Mouse (Mus musculus) MEL (cell line): ENCODE measurements around the gene Slc5a2. TPM values are rescaled to one million over a fixed set of nuclear protein-coding genes. Genes with fewer than 3 reads are reported as not detected.
A peak's percentile ranks its signal among the peaks of the same experiment; 100 is the strongest.

Source experiments
- BHLHE40 ChIP-seq: IDR thresholded peaks from 2 replicates; pipeline ENCODE4 v1.6.1; 2012; ENCODE audit warnings: low read depth, mild to moderate bottlenecking, inconsistent platforms, low read length, improper control_type of control experiment, borderline replicate concordance
- CHD2 ChIP-seq: IDR thresholded peaks from 2 replicates; pipeline ENCODE4 v1.6.1; 2011; ENCODE audit warnings: low read length, improper control_type of control experiment
- CTCF ChIP-seq, 3 experiments: IDR thresholded peaks in 2 of 3; conservative IDR thresholded peaks in 1 of 3; 2 replicates each; pipeline ENCODE4 v1.5.1; 2011 to 2012; ENCODE audit warnings: low read length in 3 of 3, low read depth in 2 of 3, mild to moderate bottlenecking in 2 of 3, improper control_type of control experiment in 1 of 3, inconsistent platforms in 1 of 3, mixed read lengths in 1 of 3, moderate library complexity in 1 of 3; ENCODE audit not compliant: control insufficient read depth in 1 of 3, insufficient read depth in 1 of 3, poor library complexity in 1 of 3, severe bottlenecking in 1 of 3
- E2F4 ChIP-seq: IDR thresholded peaks from 2 replicates; pipeline ENCODE4 v1.6.1; 2011; ENCODE audit warnings: low read depth, low read length, improper control_type of control experiment, borderline replicate concordance
- ELF1 ChIP-seq: IDR thresholded peaks from 2 replicates; pipeline ENCODE4 v1.6.1; 2014; ENCODE audit warnings: low read depth, mild to moderate bottlenecking, inconsistent platforms, low read length, improper control_type of control experiment, moderate library complexity
- EP300 ChIP-seq, 2 experiments: IDR thresholded peaks; 2 replicates each; pipeline ENCODE4 v1.6.1; 2011; ENCODE audit warnings: improper control_type of control experiment in 2 of 2, low read length in 2 of 2, low read depth in 1 of 2, mild to moderate bottlenecking in 1 of 2
- ETS1 ChIP-seq: IDR thresholded peaks from 2 replicates; pipeline ENCODE4 v1.6.1; 2012; ENCODE audit warnings: low read depth, mild to moderate bottlenecking, inconsistent platforms, low read length, improper control_type of control experiment, moderate library complexity
- GABPA ChIP-seq: IDR thresholded peaks from 2 replicates; pipeline ENCODE4 v1.6.1; 2012; ENCODE audit warnings: low read depth, mild to moderate bottlenecking, inconsistent platforms, low read length, improper control_type of control experiment, moderate library complexity
- GATA1 ChIP-seq: IDR thresholded peaks from 2 replicates; pipeline ENCODE4 v1.6.1; 2011; ENCODE audit warnings: low read depth, low read length, improper control_type of control experiment
- JUND ChIP-seq: IDR thresholded peaks from 2 replicates; pipeline ENCODE4 v1.6.1; 2011; ENCODE audit warnings: low read depth, mild to moderate bottlenecking, improper control_type of control experiment, low read length
- MAFK ChIP-seq: IDR thresholded peaks from 2 replicates; pipeline ENCODE4 v1.6.1; 2011; ENCODE audit warnings: low read depth, mild to moderate bottlenecking, low read length, improper control_type of control experiment, borderline replicate concordance
- MAX ChIP-seq: IDR thresholded peaks from 2 replicates; pipeline ENCODE4 v1.6.1; 2011; ENCODE audit warnings: low read length, improper control_type of control experiment
- MAZ ChIP-seq: IDR thresholded peaks from 2 replicates; pipeline ENCODE4 v1.6.1; 2012; ENCODE audit warnings: low read depth, mild to moderate bottlenecking, inconsistent platforms, low read length, improper control_type of control experiment
- MYB ChIP-seq: IDR thresholded peaks from 2 replicates; pipeline ENCODE4 v1.6.1; 2011; ENCODE audit warnings: mild to moderate bottlenecking, low read depth, low read length, improper control_type of control experiment
- NELFE ChIP-seq: IDR thresholded peaks from 2 replicates; pipeline ENCODE4 v1.6.1; 2011; ENCODE audit warnings: low read depth, low read length, improper control_type of control experiment
- POLR2A ChIP-seq, 2 experiments: IDR thresholded peaks; 2 replicates each; pipeline ENCODE4 v1.6.1; 2011 to 2012; ENCODE audit warnings: low read length in 2 of 2, mild to moderate bottlenecking in 2 of 2, control low read depth in 1 of 2, improper control_type of control experiment in 1 of 2, low read depth in 1 of 2, moderate library complexity in 1 of 2; ENCODE audit not compliant: control insufficient read depth in 1 of 2, insufficient read depth in 1 of 2, poor library complexity in 1 of 2
- POLR2AphosphoS5 ChIP-seq: IDR thresholded peaks from 2 replicates; pipeline ENCODE4 v1.6.1; 2012; ENCODE audit warnings: low read depth, borderline replicate concordance, mild to moderate bottlenecking, inconsistent platforms, low read length, moderate library complexity, mixed read lengths
- SIN3A ChIP-seq: IDR thresholded peaks from 2 replicates; pipeline ENCODE4 v1.6.1; 2012; ENCODE audit warnings: low read length, improper control_type of control experiment, inconsistent platforms
- TAL1 ChIP-seq: IDR thresholded peaks from 2 replicates; pipeline ENCODE4 v1.6.1; 2012; ENCODE audit warnings: mild to moderate bottlenecking, inconsistent platforms, low read length, moderate library complexity, mixed read lengths
- TBP ChIP-seq: IDR thresholded peaks from 2 replicates; pipeline ENCODE4 v1.8.0; 2011; ENCODE audit warnings: low read depth, low read length, improper control_type of control experiment
- TCF12 ChIP-seq: IDR thresholded peaks from 2 replicates; pipeline ENCODE4 v1.6.1; 2014; ENCODE audit warnings: low read depth, mild to moderate bottlenecking, inconsistent platforms, low read length, improper control_type of control experiment, moderate library complexity
- UBTF ChIP-seq: IDR thresholded peaks from 2 replicates; pipeline ENCODE4 v1.6.1; 2012; ENCODE audit warnings: low read depth, mild to moderate bottlenecking, inconsistent platforms, low read length, improper control_type of control experiment, moderate library complexity, borderline replicate concordance; ENCODE audit not compliant: insufficient read depth
- USF2 ChIP-seq, 2 experiments: IDR thresholded peaks; 2 replicates each; pipeline ENCODE4 v1.6.1; 2011 to 2012; ENCODE audit warnings: improper control_type of control experiment in 2 of 2, low read length in 2 of 2, borderline replicate concordance in 1 of 2, inconsistent platforms in 1 of 2, low read depth in 1 of 2, mild to moderate bottlenecking in 1 of 2; ENCODE audit not compliant: insufficient read depth in 1 of 2
- ZC3H11A ChIP-seq: IDR thresholded peaks from 2 replicates; pipeline ENCODE4 v1.6.1; 2012; ENCODE audit warnings: low read depth, mild to moderate bottlenecking, inconsistent platforms, low read length, improper control_type of control experiment
- ZMIZ1 ChIP-seq: IDR thresholded peaks from 2 replicates; pipeline ENCODE4 v1.6.1; 2012; ENCODE audit warnings: low read depth, mild to moderate bottlenecking, inconsistent platforms, low read length, improper control_type of control experiment, moderate library complexity
- polyA plus RNA-seq, 2 experiments: library from polyadenylated mRNA; stranded (reverse) in 1 of 2; unstranded in 1 of 2; fragments of >175 nt in 1 of 2; fragments of >200 nt in 1 of 2; gene quantifications; 2 replicates each; pipeline versions ENCODE4 v1.2.1 to v1.2.4; 2012; ENCODE audit warnings: low replicate concordance in 2 of 2, low read depth in 1 of 2; ENCODE audit not compliant: insufficient read length in 2 of 2, insufficient read depth in 1 of 2, missing spikeins in 1 of 2
- total RNA-seq: library from RNA; depleted of rRNA; stranded (reverse); fragments of 300-350 nt; gene quantifications from 2 replicates; pipeline ENCODE4 v1.2.3, GENCODE M21; 2012

The Slc5a2 gene
- total and polyA plus RNA-seq, 3 experiments: 0.25 to 0.58 TPM; not detected in 1

DNA sequence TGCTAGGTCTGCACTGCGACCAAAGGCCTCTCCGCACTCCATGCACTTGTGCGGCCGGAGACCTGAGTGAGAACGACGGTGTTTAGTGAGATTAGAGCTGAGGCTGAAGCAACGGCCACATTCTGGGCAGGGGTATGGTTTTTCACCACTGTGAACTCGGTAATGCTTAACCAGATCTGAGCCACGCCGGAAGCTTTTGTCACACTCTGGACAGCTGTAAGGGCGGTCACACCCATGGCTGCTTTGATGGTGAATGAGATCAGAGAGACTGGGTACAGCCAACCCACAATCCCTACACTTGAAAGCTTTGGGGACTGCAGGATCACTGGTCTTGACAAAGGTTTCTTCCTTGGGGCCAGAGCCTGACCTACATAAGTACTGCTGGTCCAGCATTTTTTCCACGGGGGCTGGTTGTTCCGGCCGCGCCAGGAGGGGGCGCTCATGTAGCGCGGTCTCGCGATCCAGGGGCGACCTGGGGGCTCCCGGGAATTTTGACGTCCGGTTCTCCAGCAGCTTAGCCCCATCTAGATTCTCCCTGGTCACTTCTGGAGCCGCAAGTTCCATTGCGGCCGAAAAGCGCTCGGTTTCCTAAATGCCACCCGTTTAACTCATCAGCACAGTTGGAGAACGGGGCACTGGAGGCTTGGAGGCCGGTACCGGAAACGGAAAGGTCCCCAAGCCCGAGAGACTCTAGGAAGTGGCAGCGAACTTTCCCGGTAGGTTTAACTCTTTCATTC, 28.4 kb upstream of the Slc5a2 start, which contains the start of gene Armc5 (continued):
- peak; percentile 27; the same call in 1 of the 2 replicates for TF ChIP-seq MAZ
- TF ChIP-seq E2F4: no peak
- no peak for TF ChIP-seq GABPA
- TF ChIP-seq SIN3A: peak; percentile 85; the same call in 1 of the 2 replicates
- TF ChIP-seq TAL1: no peak
- TF ChIP-seq EP300 (IDR thresholded peaks at IDR 0.05; ENCODE audit: low read depth in 1 of 2, low read length in 2 of 2): no peak
- TF ChIP-seq TCF12: no peak
- no peak for TF ChIP-seq POLR2AphosphoS5
- no peak for TF ChIP-seq UBTF
- TF ChIP-seq BHLHE40: no peak
- TF ChIP-seq MYB: no peak
- TF ChIP-seq CHD2: no peak
- TF ChIP-seq ZMIZ1: no peak
- TF ChIP-seq USF2 (IDR thresholded peaks at IDR 0.05; ENCODE audit: borderline replicate concordance in 1 of 2, insufficient read depth in 1 of 2, low read depth in 1 of 2, low read length in 2 of 2): no peak
- no peak for TF ChIP-seq TBP
- peak; percentile 42 for TF ChIP-seq ZC3H11A
- TF ChIP-seq CTCF (IDR thresholded peaks at IDR 0.05 in 2 of 3, conservative IDR thresholded peaks at IDR 0.05 in 1 of 3; ENCODE audit: control insufficient read depth in 1 of 3, insufficient read depth in 1 of 3, low read depth in 2 of 3, low read length in 3 of 3, poor library complexity in 1 of 3, severe bottlenecking in 1 of 3): peak; percentile 65 to 95 (median 88)
- no peak; the same call in 1 of the 2 replicates for TF ChIP-seq NELFE
- no peak for TF ChIP-seq ETS1
- peak; percentile 2 to 39; a peak in 1 of 4 replicates for TF ChIP-seq POLR2A (IDR thresholded peaks at IDR 0.05; ENCODE audit: control insufficient read depth in 1 of 2, insufficient read depth in 1 of 2, low read depth in 1 of 2, low read length in 2 of 2, poor library complexity in 1 of 2)
- TF ChIP-seq MAFK: no peak
- no peak for TF ChIP-seq MAX
- no peak for TF ChIP-seq GATA1
- peak; percentile 68 for TF ChIP-seq ELF1
- TF ChIP-seq JUND: no peak
